Mouse (Mus musculus) cerebellum, adult 2 months (tissue): Measurements from ENCODE around the gene Gdi1.

Experiments used
- CTCF ChIP-seq: fragments of 200-500 bp; IDR thresholded peaks from 2 replicates; pipeline ENCODE4 v1.5.1; 2011; ENCODE audit warnings: low read depth, mild to moderate bottlenecking, control low read depth, low read length, moderate library complexity, borderline replicate concordance; ENCODE audit not compliant: insufficient read depth
- POLR2A ChIP-seq: fragments of 200-500 bp; IDR thresholded peaks from 2 replicates; pipeline ENCODE4 v1.6.1; 2011; ENCODE audit warnings: low read length, control low read depth, borderline replicate concordance; ENCODE audit not compliant: insufficient read depth

DNA sequence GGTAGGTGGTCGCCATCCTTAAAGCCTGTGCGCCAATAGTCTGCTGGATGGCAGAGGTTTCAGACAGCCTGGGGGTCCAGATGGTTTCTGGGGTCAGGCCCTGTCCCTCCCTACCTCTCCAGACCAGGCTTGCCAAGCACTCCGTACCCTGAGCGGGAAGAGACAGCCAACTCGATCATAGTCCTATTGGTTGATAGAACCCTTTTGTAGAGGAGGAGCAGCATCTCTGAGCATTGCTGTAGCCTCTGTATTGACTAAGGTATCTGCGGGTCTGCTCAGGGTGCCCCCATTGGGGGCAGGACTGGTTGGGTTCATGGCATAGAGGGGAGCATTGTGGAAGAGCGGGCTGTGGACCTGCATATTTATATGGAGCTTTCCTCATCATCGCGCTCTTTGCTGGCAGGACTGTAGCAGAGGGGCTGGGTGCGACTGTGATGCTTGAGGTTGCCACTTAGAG lies 24.4 kb downstream of the Gdi1 start:
- no peak for TF ChIP-seq CTCF
- no peak for TF ChIP-seq POLR2A
